Comparison of ENCODE assay signal across 8 mouse cellular contexts in genomic region chr5:64378591-64379275, GRCm38 (mm10).
A peak's percentile ranks its signal among the peaks of the same experiment; 100 is the strongest.
DNase-seq lines count a peak whose midpoint lies in the region; ATAC-seq lines count a peak whose summit lies in the region.

No protein-coding gene starts in this region.

- no peak overlapping the region for H3K9ac ChIP-seq in embryonic facial prominence, embryonic 11.5 days (replicated peaks; ENCODE audit: low read length)
- no peak overlapping the region for H3K9ac ChIP-seq in kidney, embryonic 15.5 days

- no peaks in the 10 kb centered on the region; the same call in 1 of the 2 replicates for H3K4me1 ChIP-seq in embryonic facial prominence, embryonic 11.5 days (ENCODE audit: control insufficient read depth, insufficient read depth, low read length)
- H3K4me1 ChIP-seq in kidney, embryonic 15.5 days: peaks cover 69% of the 10 kb centered on the region

- WGBS in embryonic facial prominence, embryonic 11.5 days: 41% methylated on average over 13 of the region's 13 CpGs
- WGBS in kidney, embryonic 15.5 days: 20% methylated on average over 13 of the region's 13 CpGs
- WGBS in macrophage (ENCODE audit: missing documents): 9% methylated on average over 13 of the region's 13 CpGs

- no peak overlapping the region for H3K4me2 ChIP-seq in embryonic facial prominence, embryonic 11.5 days (ENCODE audit: low read depth, low read length)
- no peak overlapping the region for H3K4me2 ChIP-seq in kidney, embryonic 15.5 days

- 0 out of 2 replicates have a peak overlapping the region, but pooled peaks have one; percentile 43 for H3K27ac ChIP-seq in embryonic facial prominence, embryonic 11.5 days (replicated peaks; ENCODE audit: low read depth, low read length)
- H3K27ac ChIP-seq in kidney, embryonic 15.5 days: peak overlapping the region; percentile 79
- peak overlapping the region; percentile 98 for H3K27ac ChIP-seq in macrophage

- no peaks in the 10 kb centered on the region for H3K27me3 ChIP-seq in embryonic facial prominence, embryonic 11.5 days (ENCODE audit: control insufficient read depth, insufficient read depth, low read length)
- no peaks in the 10 kb centered on the region for H3K27me3 ChIP-seq in kidney, embryonic 15.5 days

- no peak for ATAC-seq in embryonic facial prominence, embryonic 11.5 days (replicated peaks; ENCODE audit: insufficient number of reproducible peaks, low FRiP score, low TSS enrichment, low read depth)
- ATAC-seq in kidney, embryonic 15.5 days (replicated peaks; ENCODE audit: low FRiP score): peak; percentile 65; the same call in 1 of the 2 replicates

- H3K4me3 ChIP-seq in embryonic facial prominence, embryonic 11.5 days (ENCODE audit: low read depth, low read length): no peak overlapping the region
- H3K4me3 ChIP-seq in kidney, embryonic 15.5 days (replicated peaks): no peak overlapping the region
- H3K4me3 ChIP-seq in macrophage (ENCODE audit: inconsistent target): no peak overlapping the region

- no peaks in the 10 kb centered on the region for H3K79me2 ChIP-seq in macrophage (ENCODE audit: inconsistent target)

- no peaks in the 10 kb centered on the region for H3K36me3 ChIP-seq in embryonic facial prominence, embryonic 11.5 days (replicated peaks; ENCODE audit: control insufficient read depth, insufficient read depth, low read depth, low read length)
- no peaks in the 10 kb centered on the region for H3K36me3 ChIP-seq in kidney, embryonic 15.5 days
- H3K36me3 ChIP-seq in macrophage (ENCODE audit: inconsistent target): no peaks in the 10 kb centered on the region

- H3K9me3 ChIP-seq in embryonic facial prominence, embryonic 11.5 days (replicated peaks; ENCODE audit: control insufficient read depth, low read length): no peaks in the 10 kb centered on the region
- no peaks in the 10 kb centered on the region for H3K9me3 ChIP-seq in kidney, embryonic 15.5 days (replicated peaks)

- peak; percentile 69 to 79 for DNase-seq in lung, adult 18-20 months
- no peak for DNase-seq in lung, postnatal 14 days
- peak; percentile 31 for DNase-seq in embryonic facial prominence, embryonic 11.5 days (ENCODE audit: low spot score)
- no peak for DNase-seq in testis, postnatal 14 days (ENCODE audit: low spot score)
- no peak for DNase-seq in ovary, postnatal 14 days (ENCODE audit: low spot score)
- DNase-seq in gastrocnemius, postnatal 4 days (ENCODE audit: low spot score in 2 of 2): no peak

Comparison
In these comparisons a context has a peak if more than half of its experiments do, and no peak if none do; other contexts are left out.
1. DNase-seq: peak in lung, adult 18-20 months (2 of 2) and embryonic facial prominence, embryonic 11.5 days (single experiment); none in lung, postnatal 14 days (single experiment), testis, postnatal 14 days (single experiment), ovary, postnatal 14 days (single experiment) and gastrocnemius, postnatal 4 days (0 of 2).
2. H3K27ac ChIP-seq: peak in every context shown above with its lines; median percentile 98 in macrophage; 79 in kidney, embryonic 15.5 days; 43 in embryonic facial prominence, embryonic 11.5 days.